Mouse (Mus musculus) brain, adult 2 months (tissue): ENCODE data around the gene Hepacam2.
A peak's percentile ranks its signal among the peaks of the same experiment; 100 is the strongest.
"Not testable (repeated sequence)": the region's sequence is repeated elsewhere in the genome, so short reads cannot be mapped to it uniquely, and the experiment has no call there.

Experiments used
- DNase-seq: peaks from one replicate; pipeline ENCODE4 v3.0.0; 2011; ENCODE audit warnings: low read depth, low spot score

The Hepacam2 gene

GRCm38 (mm10) chr6:3498162-3498848 lies at the start of gene Hepacam2, which contains the start of gene Vps50:
Gene Hepacam2, minus strand, starts transcription at chr6:3498298.
Gene Vps50, plus strand, starts transcription at chr6:3498382.
- DNase-seq, result peak; percentile 98

DNA sequence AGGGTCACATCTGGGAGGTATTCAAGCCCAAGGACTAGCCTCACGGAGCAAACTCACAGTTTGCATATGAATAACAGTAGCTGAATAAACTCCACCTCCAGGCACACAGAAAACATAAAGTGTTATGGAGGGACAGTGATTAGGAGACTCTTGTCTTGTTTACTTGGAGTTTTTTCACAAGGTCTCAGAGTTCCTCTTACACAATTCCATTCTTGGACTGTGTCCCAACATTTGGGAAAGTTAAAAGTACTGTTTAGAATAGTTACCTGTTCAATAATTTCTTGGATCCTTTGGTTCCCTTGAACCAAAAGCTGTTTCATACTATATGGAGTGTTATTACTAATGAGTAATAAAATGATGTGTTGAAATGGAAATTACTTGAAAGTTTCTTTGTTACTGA lies 46.9 kb upstream of the Hepacam2 start:
- no peak for DNase-seq

DNA sequence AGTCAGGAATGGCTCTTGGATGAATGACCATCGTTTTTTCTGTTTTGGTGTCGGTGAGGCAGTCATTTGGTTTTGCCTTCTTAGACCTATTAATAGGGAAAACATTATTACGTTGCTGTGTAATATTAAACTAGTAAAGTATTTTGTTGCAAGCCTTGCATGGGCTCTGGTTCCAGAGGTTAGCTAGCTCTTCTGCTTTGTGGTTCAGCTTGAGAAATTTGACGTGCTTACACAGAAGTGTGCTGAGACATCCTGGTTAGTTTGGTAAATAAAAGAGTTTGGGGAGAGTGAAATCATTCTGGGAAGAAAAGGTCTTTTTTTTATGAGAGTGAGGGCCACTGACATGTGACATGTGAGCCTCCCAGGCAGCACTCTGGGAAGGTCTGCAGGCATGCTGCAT lies 45.8 kb upstream of the Hepacam2 start:
- no peak for DNase-seq

DNA sequence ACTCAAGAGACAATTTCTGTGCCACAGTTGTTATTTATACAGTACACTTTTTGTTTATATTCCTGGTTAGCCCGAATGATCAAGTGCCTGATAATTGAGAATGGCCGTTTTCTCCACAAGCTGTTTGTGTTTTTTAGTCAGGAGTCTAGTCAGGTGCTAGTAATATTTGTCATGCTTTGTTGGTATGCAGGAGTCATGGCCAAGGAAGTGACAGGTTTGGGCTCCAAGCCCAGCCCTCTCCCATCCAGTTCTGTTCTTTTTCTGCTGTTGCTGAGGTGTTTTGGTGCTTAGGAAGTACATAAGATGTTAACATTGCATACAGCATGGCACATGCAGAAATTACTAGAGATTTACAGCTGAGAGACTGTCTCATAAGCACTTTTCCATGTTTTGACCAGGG lies 41.4 kb upstream of the Hepacam2 start:
- DNase-seq, result no peak

DNA sequence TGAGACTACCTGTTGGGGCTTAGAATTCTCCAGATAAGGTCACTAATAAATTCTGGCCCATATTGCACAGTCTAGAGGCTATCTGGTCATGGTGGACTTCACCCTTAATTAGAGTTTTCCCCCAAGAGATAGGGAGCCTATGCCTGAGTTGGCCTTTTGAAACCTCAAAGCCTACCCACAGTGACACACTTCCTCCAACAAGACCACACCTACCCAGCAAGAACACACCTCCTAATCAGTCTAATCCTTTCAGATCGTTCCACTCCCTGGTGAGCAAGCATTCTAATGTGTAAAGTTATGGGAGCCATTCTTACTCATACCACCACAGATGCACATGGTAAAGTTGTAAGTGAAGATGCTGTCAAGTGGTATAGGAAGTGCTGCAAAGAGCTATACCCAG lies 38.0 kb upstream of the Hepacam2 start:
- no peak for DNase-seq

- DNase-seq, result no peak
These were observed 33.3 kb upstream of the Hepacam2 start for GRCm38 (mm10) chr6:3531445-3531844.

GRCm38 (mm10) chr6:3528198-3528597 lies 30.1 kb upstream of the Hepacam2 start:
- no peak for DNase-seq

- DNase-seq, result peak; percentile 86
These were observed 14.5 kb upstream of the Hepacam2 start for GRCm38 (mm10) chr6:3512611-3513010.

- peak; percentile 40 for DNase-seq
These were observed 13.5 kb upstream of the Hepacam2 start for GRCm38 (mm10) chr6:3511612-3512011.

DNA sequence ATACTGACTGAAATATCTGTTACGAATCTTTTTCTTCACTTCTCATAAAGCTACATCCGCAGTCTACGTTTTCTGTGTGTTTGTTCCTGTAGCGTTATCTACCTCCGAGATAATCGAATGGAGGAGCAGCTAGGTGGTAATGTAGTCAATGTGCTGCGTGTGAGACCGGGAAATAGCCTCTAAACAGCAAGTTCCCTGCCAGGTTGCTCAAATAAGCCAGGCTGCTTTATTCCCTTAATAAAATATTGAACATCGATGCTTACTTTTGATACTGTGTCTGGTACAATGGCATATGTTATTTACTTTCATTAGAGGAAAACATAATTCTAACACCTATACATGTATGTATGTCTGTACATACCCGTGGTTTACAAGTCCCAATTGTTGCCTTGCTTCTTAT lies 13.0 kb upstream of the Hepacam2 start:
- peak; percentile 31 for DNase-seq

DNA sequence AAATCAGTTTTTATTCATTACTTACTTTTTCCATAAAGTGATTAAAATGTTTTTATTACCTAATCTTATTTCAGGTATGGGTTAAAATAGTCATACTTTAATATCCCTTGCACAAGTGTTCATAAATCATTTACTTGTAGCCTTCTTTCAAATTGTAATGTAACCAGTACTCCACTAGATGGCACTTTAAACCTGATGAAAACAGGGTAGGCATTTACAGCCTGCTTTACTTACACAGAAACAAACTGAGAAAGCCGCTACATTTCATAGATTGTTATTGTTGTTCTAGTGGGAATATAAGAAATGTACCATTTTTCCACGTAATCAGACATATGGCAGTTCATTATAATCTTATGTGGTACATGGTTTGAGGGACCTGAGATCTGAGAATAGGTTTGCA lies 11.7 kb upstream of the Hepacam2 start:
- DNase-seq, result peak; percentile 84

DNA sequence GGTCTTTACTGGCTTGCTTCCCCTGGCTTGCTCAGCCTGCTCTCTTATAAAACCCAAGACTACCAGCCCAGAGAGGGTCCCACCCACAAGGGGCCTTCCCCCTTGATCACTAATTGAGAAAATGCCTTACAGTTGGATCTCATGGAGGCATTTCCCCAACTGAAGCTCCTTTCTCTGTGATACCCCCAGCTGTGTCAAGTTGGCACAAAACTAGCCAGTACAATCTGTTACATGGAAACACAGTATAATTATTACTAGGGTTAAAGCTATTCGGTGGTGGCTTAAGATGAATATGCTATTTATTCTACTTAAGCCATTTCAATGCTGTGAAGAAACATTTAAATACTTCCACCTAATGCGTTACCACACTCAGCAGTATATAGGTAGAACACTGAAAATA lies 10.1 kb upstream of the Hepacam2 start:
- not testable (repeated sequence) for DNase-seq

DNA sequence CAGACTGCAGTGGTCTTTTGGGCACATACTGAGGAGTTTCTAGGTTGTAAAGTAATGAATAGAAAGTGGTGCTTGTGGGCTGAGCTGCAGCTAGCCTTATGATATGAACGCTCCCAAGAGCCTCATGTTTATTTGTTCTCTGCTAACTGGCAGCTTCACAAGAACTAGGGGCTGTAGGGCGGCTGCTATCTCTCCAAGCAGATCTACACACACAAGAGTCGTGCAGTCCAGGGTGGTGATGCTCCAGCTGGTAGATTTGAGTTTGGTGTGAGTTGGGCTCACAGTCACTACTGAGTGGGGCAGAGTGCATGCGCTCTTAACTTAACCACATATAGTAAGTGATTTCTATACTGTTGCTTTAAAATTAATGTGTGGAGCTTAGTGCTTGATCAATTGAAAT lies 9.0 kb upstream of the Hepacam2 start:
- no peak for DNase-seq

GRCm38 (mm10) chr6:3505289-3505688 lies 7.2 kb upstream of the Hepacam2 start:
- peak; percentile 30 for DNase-seq

DNA sequence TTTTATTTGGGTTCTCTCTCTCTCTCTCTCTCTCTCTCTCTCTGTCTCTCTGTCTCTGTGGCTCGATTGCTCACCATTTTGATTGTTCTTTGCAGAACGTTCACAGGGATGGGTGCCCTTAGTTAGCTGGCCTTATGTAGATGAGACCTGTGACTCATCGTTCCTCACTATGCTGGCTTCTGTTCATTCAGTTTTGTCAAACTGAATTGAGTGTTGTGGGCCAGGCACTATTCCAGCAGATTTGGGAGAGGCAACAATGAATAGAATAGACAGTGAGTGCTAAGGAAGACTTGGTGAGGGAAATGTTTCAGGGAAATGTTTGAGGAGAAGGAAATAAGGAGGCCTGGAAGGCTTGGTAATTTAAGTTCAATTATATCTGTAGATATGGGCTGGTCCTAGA lies 2.2 kb upstream of the Hepacam2 start:
- DNase-seq, result no peak

DNA sequence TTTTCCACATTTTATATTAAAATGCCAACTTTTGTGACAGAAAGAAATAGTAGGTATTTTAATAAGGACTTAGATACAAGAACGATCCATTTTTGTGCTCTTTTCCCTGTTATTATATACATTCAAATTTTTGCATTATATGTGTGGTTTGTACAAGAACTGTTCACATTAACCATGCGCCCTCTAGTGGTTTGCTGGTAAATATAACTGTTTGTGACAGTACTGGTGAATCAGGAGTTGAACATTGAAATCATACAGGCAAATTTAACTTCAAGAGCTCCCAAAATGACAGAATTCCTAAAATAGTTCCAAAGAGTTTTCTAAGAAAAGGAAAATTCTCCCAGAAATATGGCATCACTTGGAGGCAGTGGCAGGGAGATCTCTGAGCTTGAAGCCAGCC lies 1.9 kb downstream of the Hepacam2 start:
- peak; percentile 74 for DNase-seq

DNA sequence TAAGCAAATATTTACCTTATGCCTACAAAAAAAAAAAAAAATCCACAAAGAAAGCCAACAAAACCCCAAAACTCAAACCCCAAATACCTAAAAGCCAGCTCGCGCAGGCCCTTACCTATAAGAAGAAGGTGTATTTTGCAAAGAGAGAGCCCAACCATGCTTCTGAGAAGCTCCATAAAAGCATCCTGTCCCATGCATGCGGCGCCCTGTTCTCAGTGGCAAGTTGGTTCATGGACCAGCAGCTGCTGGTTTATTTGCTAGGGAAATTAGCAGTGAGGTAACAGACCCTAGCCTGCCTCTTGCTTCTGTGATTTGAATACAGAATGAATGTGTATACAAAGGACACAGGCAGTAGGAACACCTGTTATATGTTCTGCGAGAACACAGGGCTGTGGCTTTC lies 3.8 kb downstream of the Hepacam2 start:
- no peak for DNase-seq

DNA sequence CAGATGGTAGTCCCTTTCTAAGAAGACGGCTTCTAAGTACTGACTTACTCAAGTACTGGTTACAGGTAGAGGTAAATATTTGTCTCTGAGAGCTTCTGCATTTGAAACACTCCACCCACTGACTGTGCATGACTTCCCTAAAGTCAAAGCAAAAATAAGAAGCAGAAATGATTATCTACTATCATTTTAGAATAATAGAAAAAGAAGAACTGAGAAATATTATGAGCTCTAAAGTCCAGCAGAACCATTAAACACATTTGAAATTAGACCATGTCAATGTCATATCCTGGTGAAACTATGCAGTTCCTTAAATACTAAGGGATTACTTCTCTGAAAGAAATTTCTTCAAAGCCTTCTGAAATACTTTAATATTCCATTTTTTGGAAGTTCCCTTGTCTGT lies 10.7 kb downstream of the Hepacam2 start:
- DNase-seq, result no peak

GRCm38 (mm10) chr6:3485133-3485532 lies 13.0 kb downstream of the Hepacam2 start:
- no peak for DNase-seq

DNA sequence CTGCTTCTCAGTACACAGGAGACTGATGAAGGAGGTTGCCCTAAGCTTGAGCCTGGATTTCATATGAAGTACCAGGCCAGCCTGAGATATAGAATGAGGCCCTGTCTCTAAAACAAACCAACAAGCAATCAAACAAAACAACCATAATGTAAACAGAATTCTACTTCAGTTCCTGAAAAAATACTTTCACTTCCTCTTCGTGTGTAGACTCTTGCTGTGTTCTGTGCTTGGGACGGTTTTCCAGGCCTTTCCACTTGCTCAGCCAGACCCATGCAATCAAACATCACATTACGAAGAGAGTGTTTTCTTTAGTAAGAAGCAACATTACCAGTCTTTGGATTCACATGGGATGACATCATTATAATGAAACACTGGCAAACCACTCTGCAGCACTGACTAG lies 16.4 kb downstream of the Hepacam2 start:
- DNase-seq, result no peak

- DNase-seq, result no peak
These were observed 18.2 kb downstream of the Hepacam2 start for GRCm38 (mm10) chr6:3479853-3480252.

GRCm38 (mm10) chr6:3476299-3476698 lies 21.8 kb downstream of the Hepacam2 start:
- peak; percentile 21 for DNase-seq

DNA sequence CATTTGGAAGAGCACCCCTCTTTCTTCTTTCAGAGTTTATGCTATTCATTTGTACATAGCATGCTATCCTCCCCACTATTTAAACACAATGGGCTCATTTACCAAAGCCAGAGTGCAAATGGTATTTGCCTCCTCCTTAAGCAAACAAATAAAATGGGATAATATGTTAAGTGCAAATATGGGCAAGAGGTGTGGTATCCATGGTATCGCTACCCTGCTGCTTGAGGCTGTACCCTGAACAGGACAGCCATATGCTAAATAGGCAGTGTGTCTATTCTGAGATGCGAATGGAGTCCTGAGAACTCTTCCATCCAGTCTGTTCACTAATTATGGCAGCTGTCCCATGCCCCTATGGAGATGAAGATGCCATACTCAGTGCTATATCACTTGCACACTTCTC lies 27.4 kb downstream of the Hepacam2 start:
- no peak for DNase-seq

DNA sequence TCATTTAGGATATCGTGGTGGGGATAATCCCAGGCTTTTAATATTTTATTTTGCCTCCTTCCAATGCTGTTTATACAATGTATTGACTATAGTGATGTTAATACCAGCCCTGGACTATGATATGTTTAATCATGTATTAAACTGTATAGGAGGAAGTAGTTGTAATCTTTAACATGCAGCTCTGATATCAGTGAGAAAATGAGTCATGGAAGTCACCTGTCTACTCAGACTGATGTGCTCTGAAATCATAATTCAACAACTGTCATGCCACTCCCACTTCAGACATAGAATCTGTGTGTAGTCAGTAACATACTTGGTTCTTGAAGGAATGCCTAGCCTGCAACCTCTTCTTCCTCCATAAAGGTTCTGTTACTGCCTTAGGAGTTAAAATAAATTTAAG lies 29.5 kb downstream of the Hepacam2 start:
- DNase-seq, result no peak
